Mouse (Mus musculus): ENCODE data around the gene Pld5. TPM values are rescaled to one million over a fixed set of nuclear protein-coding genes. Genes with fewer than 3 reads are reported as not detected.
A peak's percentile ranks its signal among the peaks of the same experiment; 100 is the strongest.

Pld5 gene
- polyA plus RNA-seq, 1 experiment from 2014 or later, result 0.79 TPM

DNA sequence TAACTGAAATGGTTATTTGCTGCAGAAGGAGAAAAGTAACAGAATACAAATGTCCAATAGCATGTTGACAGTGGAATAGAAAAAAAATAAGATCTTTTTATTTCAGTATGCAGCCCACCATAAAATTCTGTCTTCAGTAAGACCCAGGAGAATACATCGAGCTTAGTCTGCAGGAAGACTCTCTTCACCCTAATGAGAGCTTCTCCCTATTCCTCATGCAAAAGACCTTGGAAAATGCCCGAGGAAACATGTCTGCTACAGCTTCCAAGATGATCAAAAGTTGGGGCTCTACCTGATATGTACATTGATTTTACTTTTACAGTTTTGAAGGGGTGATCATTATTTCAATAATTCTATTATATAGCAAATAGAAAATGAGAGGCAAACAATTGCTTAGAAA lies 108.0 kb downstream of the Pld5 start:
- Histone ChIP-seq H3K27me3 (no peaks in the 10 kb centered on the region), H3K36me3 (no peaks in the 10 kb centered on the region), H3K9me3 (replicated peaks) (no peaks in the 10 kb centered on the region), H3K4me1 (replicated peaks) (no peaks in the 10 kb centered on the region), H3K4me2 (no peak overlapping the region), H3K4me3 (no peak overlapping the region), H3K9ac (no peak overlapping the region), H3K27ac (no peak overlapping the region)
- 77% methylated on average over 2 of the region's 2 CpGs for WGBS
- no peak for ATAC-seq (replicated peaks; ENCODE audit: insufficient number of reproducible peaks, insufficient read depth, low FRiP score, low read depth)

- Histone ChIP-seq H3K27me3 (no peaks in the 10 kb centered on the region), H3K4me1 (replicated peaks) (no peaks in the 10 kb centered on the region), H3K4me3 (no peak overlapping the region), H3K9ac (no peak overlapping the region), H3K27ac (no peak overlapping the region), H3K36me3 (no peaks in the 10 kb centered on the region), H3K9me3 (replicated peaks) (no peaks in the 10 kb centered on the region), H3K4me2 (no peak overlapping the region)
- 33% methylated on average over 6 of the region's 6 CpGs for WGBS
- ATAC-seq (replicated peaks; ENCODE audit: insufficient number of reproducible peaks, insufficient read depth, low FRiP score, low read depth), result no peak
Measured at GRCm38 (mm10) chr1:176145306-176145705, 129.8 kb downstream of the Pld5 start.

- H3K4me1 ChIP-seq (replicated peaks), result no peaks in the 10 kb centered on the region
- no peak overlapping the region for H3K9ac ChIP-seq
- H3K27me3 ChIP-seq, result peaks cover 21% of the 10 kb centered on the region
- no peak overlapping the region for H3K27ac ChIP-seq
- no peaks in the 10 kb centered on the region for H3K9me3 ChIP-seq (replicated peaks)
- no peak for ATAC-seq (replicated peaks; ENCODE audit: insufficient number of reproducible peaks, insufficient read depth, low FRiP score, low read depth)
- H3K4me2 ChIP-seq, result no peak overlapping the region
- no peaks in the 10 kb centered on the region for H3K36me3 ChIP-seq
- no peak overlapping the region for H3K4me3 ChIP-seq
- 82% methylated on average over 8 of the region's 8 CpGs for WGBS
Measured at GRCm38 (mm10) chr1:176134379-176134778, 140.7 kb downstream of the Pld5 start.

- Histone ChIP-seq H3K27me3 (peaks cover 43% of the 10 kb centered on the region), H3K27ac (no peak overlapping the region), H3K9ac (no peak overlapping the region), H3K4me2 (no peak overlapping the region), H3K36me3 (no peaks in the 10 kb centered on the region), H3K9me3 (replicated peaks) (no peaks in the 10 kb centered on the region), H3K4me1 (replicated peaks) (peaks cover 12% of the 10 kb centered on the region), H3K4me3 (no peak overlapping the region)
- WGBS, result 55% methylated on average over 2 of the region's 2 CpGs
- ATAC-seq (replicated peaks; ENCODE audit: insufficient number of reproducible peaks, insufficient read depth, low FRiP score, low read depth), result no peak
Measured at GRCm38 (mm10) chr1:176125771-176126170, 149.3 kb downstream of the Pld5 start.

DNA sequence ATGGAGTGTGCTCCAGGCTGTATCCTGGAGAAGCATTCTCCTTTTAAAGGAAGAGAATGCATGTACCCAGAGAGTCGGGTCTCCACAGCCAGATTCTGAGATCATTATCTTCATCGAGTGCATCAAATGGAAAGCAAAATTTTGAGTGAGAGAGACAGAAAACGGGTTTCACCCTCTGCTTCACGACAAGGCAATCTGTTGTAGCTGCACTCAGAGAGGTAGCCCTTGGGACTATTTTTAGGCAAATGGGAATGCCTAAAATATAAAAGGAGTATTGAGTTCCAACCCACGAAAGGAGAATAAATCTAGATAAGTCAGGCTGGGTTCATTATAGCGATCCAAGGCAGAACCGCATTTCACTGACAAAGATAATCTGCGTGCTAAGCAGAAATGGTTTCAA lies 150.7 kb downstream of the Pld5 start:
- H3K4me3 ChIP-seq, result peak overlapping the region; percentile 10; the same call in 1 of the 2 replicates
- H3K4me1 ChIP-seq (replicated peaks), result peaks cover 12% of the 10 kb centered on the region
- H3K27ac ChIP-seq, result no peak overlapping the region
- no peaks in the 10 kb centered on the region for H3K36me3 ChIP-seq
- 33% methylated on average over 8 of the region's 8 CpGs for WGBS
- ATAC-seq (replicated peaks; ENCODE audit: insufficient number of reproducible peaks, insufficient read depth, low FRiP score, low read depth), result no peak
- peak overlapping the region; percentile 41 for H3K4me2 ChIP-seq
- H3K9ac ChIP-seq, result no peak overlapping the region
- H3K9me3 ChIP-seq (replicated peaks), result no peaks in the 10 kb centered on the region
- H3K27me3 ChIP-seq, result peaks cover 44% of the 10 kb centered on the region

DNA sequence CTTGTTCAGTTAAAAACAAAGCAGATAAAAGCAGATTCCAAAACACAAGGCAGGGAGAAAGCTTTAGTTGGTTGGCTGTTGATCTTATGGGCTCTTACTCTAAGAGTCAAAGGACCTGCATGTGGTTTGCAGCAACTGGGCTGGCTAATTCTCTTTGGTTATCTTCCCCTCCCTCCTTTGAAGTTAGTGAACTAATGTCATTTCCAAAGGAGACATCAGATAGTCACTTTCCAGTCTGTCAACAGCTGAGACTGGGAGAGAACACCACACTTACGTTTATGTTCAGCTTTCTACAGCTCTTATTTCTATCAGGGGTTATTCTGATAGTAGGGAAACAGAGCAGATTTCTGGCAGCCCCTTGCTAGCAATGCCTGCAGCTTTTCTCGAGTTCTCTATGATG lies 151.3 kb downstream of the Pld5 start:
- no peaks in the 10 kb centered on the region for H3K36me3 ChIP-seq
- 16% methylated on average over 2 of the region's 2 CpGs for WGBS
- H3K9ac ChIP-seq, result no peak overlapping the region
- no peak; the same call in 1 of the 2 replicates for ATAC-seq (replicated peaks; ENCODE audit: insufficient number of reproducible peaks, insufficient read depth, low FRiP score, low read depth)
- H3K4me2 ChIP-seq, result peak overlapping the region; percentile 41; the same call in 1 of the 2 replicates
- peaks cover 49% of the 10 kb centered on the region for H3K27me3 ChIP-seq
- H3K9me3 ChIP-seq (replicated peaks), result no peaks in the 10 kb centered on the region
- no peak overlapping the region for H3K27ac ChIP-seq
- no peak overlapping the region for H3K4me3 ChIP-seq
- peaks cover 12% of the 10 kb centered on the region for H3K4me1 ChIP-seq (replicated peaks)

DNA sequence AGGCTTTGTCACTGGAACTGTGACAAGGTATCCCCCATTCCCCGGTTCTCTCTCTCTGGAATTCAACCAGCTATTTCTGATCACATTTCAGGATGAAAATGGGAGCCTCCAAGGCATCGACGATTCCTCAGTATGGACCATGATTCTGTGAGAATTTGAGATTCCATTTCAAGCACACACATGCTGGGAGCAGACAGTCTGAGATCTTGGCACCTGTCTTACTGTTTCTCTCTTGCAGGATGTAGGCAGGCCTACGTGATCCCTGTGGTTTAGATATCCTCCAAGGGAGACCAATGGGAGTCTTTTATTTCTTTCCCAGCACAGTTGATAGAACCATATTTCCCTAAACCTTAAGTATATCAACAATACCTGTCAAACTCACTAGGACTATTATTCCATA lies 159.5 kb downstream of the Pld5 start:
- no peak for ATAC-seq (replicated peaks; ENCODE audit: insufficient number of reproducible peaks, insufficient read depth, low FRiP score, low read depth)
- no peak overlapping the region for H3K4me2 ChIP-seq
- WGBS, result 82% methylated on average over 4 of the region's 4 CpGs
- H3K9me3 ChIP-seq (replicated peaks), result no peaks in the 10 kb centered on the region
- H3K9ac ChIP-seq, result no peak overlapping the region
- no peak overlapping the region for H3K4me3 ChIP-seq
- no peaks in the 10 kb centered on the region for H3K36me3 ChIP-seq
- H3K27me3 ChIP-seq, result peaks cover 15% of the 10 kb centered on the region
- no peak overlapping the region for H3K27ac ChIP-seq
- H3K4me1 ChIP-seq (replicated peaks), result no peaks in the 10 kb centered on the region

GRCm38 (mm10) chr1:176098685-176099320 lies 176.3 kb downstream of the Pld5 start:
- no peak overlapping the region for H3K9ac ChIP-seq
- H3K4me2 ChIP-seq, result no peak overlapping the region
- no peaks in the 10 kb centered on the region for H3K27me3 ChIP-seq
- H3K4me1 ChIP-seq (replicated peaks), result no peaks in the 10 kb centered on the region
- no peaks in the 10 kb centered on the region for H3K36me3 ChIP-seq
- no peak overlapping the region for H3K27ac ChIP-seq
- WGBS, result 47% methylated on average over 7 of the region's 7 CpGs
- H3K9me3 ChIP-seq (replicated peaks), result no peaks in the 10 kb centered on the region
- H3K4me3 ChIP-seq, result no peak overlapping the region
- ATAC-seq (replicated peaks; ENCODE audit: insufficient number of reproducible peaks, insufficient read depth, low FRiP score, low read depth), result no peak

DNA sequence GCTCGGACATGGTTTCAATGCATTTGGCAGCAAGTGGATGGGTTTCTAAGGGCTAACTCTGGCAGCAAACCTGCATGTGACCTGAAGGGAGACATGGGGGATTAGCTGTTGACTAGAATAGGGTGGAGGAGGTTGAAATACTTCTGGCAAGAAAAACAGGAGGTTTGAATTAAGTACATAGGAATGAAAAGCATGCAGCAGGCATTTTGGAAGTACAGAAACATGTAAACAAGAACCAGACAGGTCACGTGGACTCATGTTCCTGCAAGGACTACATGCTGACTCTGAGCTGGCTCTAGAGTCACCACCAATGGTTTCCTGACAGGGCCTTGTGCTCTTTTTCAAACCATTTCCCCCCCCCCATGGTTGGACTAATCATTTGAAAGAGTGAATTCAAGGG lies 183.0 kb downstream of the Pld5 start:
- ATAC-seq (replicated peaks; ENCODE audit: insufficient number of reproducible peaks, insufficient read depth, low FRiP score, low read depth), result no peak

DNA sequence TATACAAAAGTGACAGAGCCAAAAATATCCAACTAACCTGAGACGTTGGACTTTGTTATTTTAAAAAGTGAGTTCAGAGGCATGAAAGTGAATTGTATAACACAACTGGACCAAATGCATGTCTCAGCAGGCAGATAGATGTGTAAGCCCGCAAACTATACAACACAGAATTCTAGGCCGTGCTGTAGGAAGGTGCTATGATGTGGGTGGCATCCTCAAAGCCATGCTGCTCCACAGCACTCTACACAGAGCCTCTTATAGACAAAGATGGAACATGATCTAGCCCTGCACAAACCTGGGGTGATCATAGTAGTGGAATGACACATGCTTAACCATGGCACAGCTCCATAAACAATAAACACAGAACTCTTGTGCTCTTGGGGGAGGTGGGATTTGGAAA lies 185.7 kb downstream of the Pld5 start:
- ATAC-seq (replicated peaks; ENCODE audit: insufficient number of reproducible peaks, insufficient read depth, low FRiP score, low read depth), result no peak
- H3K4me1 ChIP-seq (replicated peaks), result 0 out of 2 replicates have a peak, but pooled peaks cover 2% of the 10 kb centered on the region
- H3K27me3 ChIP-seq, result no peaks in the 10 kb centered on the region
- H3K4me2 ChIP-seq, result no peak overlapping the region
- no peaks in the 10 kb centered on the region for H3K9me3 ChIP-seq (replicated peaks)
- no peaks in the 10 kb centered on the region for H3K36me3 ChIP-seq
- no peak overlapping the region for H3K9ac ChIP-seq
- 68% methylated on average over 3 of the region's 3 CpGs for WGBS
- no peak overlapping the region for H3K4me3 ChIP-seq
- no peak overlapping the region for H3K27ac ChIP-seq

More for the DNA sequence above, 183.0 kb downstream of the Pld5 start:
- 56% methylated on average over 2 of the region's 2 CpGs for WGBS
- Histone ChIP-seq H3K9me3 (replicated peaks) (no peaks in the 10 kb centered on the region), H3K27me3 (no peaks in the 10 kb centered on the region), H3K9ac (no peak overlapping the region), H3K27ac (no peak overlapping the region), H3K4me1 (replicated peaks) (0 out of 2 replicates have a peak, but pooled peaks cover 2% of the 10 kb centered on the region), H3K4me2 (no peak overlapping the region), H3K36me3 (no peaks in the 10 kb centered on the region), H3K4me3 (no peak overlapping the region)

GRCm38 (mm10) chr1:176085952-176086648 lies 189.0 kb downstream of the Pld5 start:
- 67% methylated on average over 13 of the region's 13 CpGs for WGBS
- no peaks in the 10 kb centered on the region for H3K36me3 ChIP-seq
- H3K4me2 ChIP-seq, result no peak overlapping the region
- H3K27ac ChIP-seq, result no peak overlapping the region
- H3K4me1 ChIP-seq (replicated peaks), result no peaks in the 10 kb centered on the region
- H3K4me3 ChIP-seq, result no peak overlapping the region
- no peak for ATAC-seq (replicated peaks; ENCODE audit: insufficient number of reproducible peaks, insufficient read depth, low FRiP score, low read depth)
- no peaks in the 10 kb centered on the region for H3K27me3 ChIP-seq
- H3K9me3 ChIP-seq (replicated peaks), result no peaks in the 10 kb centered on the region
- H3K9ac ChIP-seq, result no peak overlapping the region

GRCm38 (mm10) chr1:176082306-176082705 lies 192.8 kb downstream of the Pld5 start:
- Histone ChIP-seq H3K4me1 (replicated peaks) (no peaks in the 10 kb centered on the region), H3K9ac (no peak overlapping the region), H3K27ac (no peak overlapping the region), H3K36me3 (no peaks in the 10 kb centered on the region), H3K27me3 (no peaks in the 10 kb centered on the region), H3K9me3 (replicated peaks) (no peaks in the 10 kb centered on the region), H3K4me2 (no peak overlapping the region), H3K4me3 (no peak overlapping the region)
- ATAC-seq (replicated peaks; ENCODE audit: insufficient number of reproducible peaks, insufficient read depth, low FRiP score, low read depth), result no peak
- WGBS, result 41% methylated on average over 4 of the region's 4 CpGs
